Mouse (Mus musculus) CH12.LX (cell line): ENCODE results near the gene Slc5a8. TPM values are rescaled to one million over a fixed set of nuclear protein-coding genes. Genes with fewer than 3 reads are reported as not detected.

ENCODE experiments used
- DNase-seq: peaks from one replicate; pipeline ENCODE4 v3.0.0-alpha.2; 2013; ENCODE audit errors: extremely low read depth
- H3K27ac ChIP-seq: 2 replicates; pipeline ENCODE4 v1.5.1; 2012; ENCODE audit warnings: low read depth, mild to moderate bottlenecking, control low read depth, moderate library complexity; ENCODE audit not compliant: insufficient read depth
- H3K27me3 ChIP-seq: replicated peaks from 2 replicates; pipeline ENCODE3; 2012; ENCODE audit warnings: inconsistent platforms
- H3K36me3 ChIP-seq, 2 experiments: replicated peaks in 1 of 2; 2 replicates each; pipeline versions ENCODE3 to v1.6.1; 2012; ENCODE audit warnings: inconsistent platforms in 1 of 2, low read length in 1 of 2, mild to moderate bottlenecking in 1 of 2, mixed read lengths in 1 of 2, moderate library complexity in 1 of 2; ENCODE audit not compliant: control insufficient read depth in 1 of 2, insufficient read depth in 1 of 2
- H3K4me1 ChIP-seq, 2 experiments: 2 replicates each; pipeline ENCODE4 v1.6.1; 2012; ENCODE audit warnings: inconsistent platforms in 1 of 2, moderate library complexity in 1 of 2; ENCODE audit not compliant: insufficient read depth in 2 of 2, control insufficient read depth in 1 of 2
- H3K4me2 ChIP-seq: 2 replicates; pipeline ENCODE4 v1.6.1; 2012; ENCODE audit warnings: low read depth, mild to moderate bottlenecking, control low read depth; ENCODE audit not compliant: poor library complexity, insufficient read depth, severe bottlenecking
- H3K4me3 ChIP-seq, 3 experiments: fragments of 150-350 bp in 1 of 3; sonication (generic) in 1 of 3; replicated peaks in 1 of 3; 2 replicates each; pipeline versions ENCODE3 to v1.5.1; 2011 to 2012; ENCODE audit warnings: low read depth in 2 of 3, low read length in 2 of 3, mild to moderate bottlenecking in 2 of 3, moderate library complexity in 2 of 3, control low read depth in 1 of 3, improper control_type of control experiment in 1 of 3, inconsistent platforms in 1 of 3, mixed read lengths in 1 of 3; ENCODE audit not compliant: poor library complexity in 1 of 3
- H3K79me2 ChIP-seq: replicated peaks from 2 replicates; pipeline ENCODE4 v1.6.1; 2012; ENCODE audit warnings: mild to moderate bottlenecking, moderate library complexity; ENCODE audit not compliant: control insufficient read depth, poor library complexity, insufficient read depth, severe bottlenecking; ENCODE audit errors: extremely low read depth
- H3K9ac ChIP-seq: 2 replicates; pipeline ENCODE4 v1.6.1; 2012; ENCODE audit warnings: low read depth, mild to moderate bottlenecking, control low read depth, moderate library complexity; ENCODE audit not compliant: insufficient read depth
- H3K9me3 ChIP-seq: replicated peaks from 2 replicates; pipeline ENCODE3; 2012; ENCODE audit warnings: low read length, inconsistent platforms, mixed read lengths
- BHLHE40 ChIP-seq: IDR thresholded peaks from 2 replicates; pipeline ENCODE4 v1.6.1; 2011; ENCODE audit warnings: mild to moderate bottlenecking, low read depth, low read length, improper control_type of control experiment
- CHD1 ChIP-seq: IDR thresholded peaks from 2 replicates; pipeline ENCODE4 v1.6.1; 2012; ENCODE audit warnings: low read depth, low read length, improper control_type of control experiment, inconsistent platforms
- CHD2 ChIP-seq: IDR thresholded peaks from 2 replicates; pipeline ENCODE4 v1.6.1; 2011; ENCODE audit warnings: low read length, improper control_type of control experiment
- E2F4 ChIP-seq: IDR thresholded peaks from 2 replicates; pipeline ENCODE4 v1.6.1; 2011; ENCODE audit warnings: low read depth, low read length, improper control_type of control experiment; ENCODE audit not compliant: insufficient replicate concordance
- EP300 ChIP-seq: IDR thresholded peaks from 2 replicates; pipeline ENCODE4 v1.6.1; 2011; ENCODE audit warnings: low read length, improper control_type of control experiment
- ETS1 ChIP-seq: conservative IDR thresholded peaks from 2 replicates; pipeline ENCODE4 v1.6.1; 2012; ENCODE audit warnings: low read depth, mild to moderate bottlenecking, inconsistent platforms, low read length, improper control_type of control experiment, moderate library complexity
- GABPA ChIP-seq: IDR thresholded peaks from 2 replicates; pipeline ENCODE4 v1.6.1; 2012; ENCODE audit warnings: low read depth, low read length, improper control_type of control experiment, inconsistent platforms; ENCODE audit not compliant: insufficient replicate concordance
- HCFC1 ChIP-seq: IDR thresholded peaks from 2 replicates; pipeline ENCODE4 v1.6.1; 2012; ENCODE audit warnings: low read depth, mild to moderate bottlenecking, inconsistent platforms, low read length, improper control_type of control experiment
- IRF4 ChIP-seq: IDR thresholded peaks from 2 replicates; pipeline ENCODE4 v1.6.1; 2014; ENCODE audit warnings: low read depth, mild to moderate bottlenecking, inconsistent platforms, low read length, improper control_type of control experiment
- JUN ChIP-seq: IDR thresholded peaks from 2 replicates; pipeline ENCODE4 v1.6.1; 2011; ENCODE audit warnings: low read depth, mild to moderate bottlenecking, low read length, improper control_type of control experiment, moderate library complexity; ENCODE audit not compliant: insufficient read depth
- JUND ChIP-seq: conservative IDR thresholded peaks from 2 replicates; pipeline ENCODE4 v1.6.1; 2011; ENCODE audit warnings: low read depth, low read length, improper control_type of control experiment
- KAT2A ChIP-seq: IDR thresholded peaks from 2 replicates; pipeline ENCODE4 v1.6.1; 2012; ENCODE audit warnings: low read length, improper control_type of control experiment, inconsistent platforms; ENCODE audit not compliant: insufficient replicate concordance
- MAX ChIP-seq: IDR thresholded peaks from 2 replicates; pipeline ENCODE4 v1.6.1; 2011; ENCODE audit warnings: low read length, improper control_type of control experiment
- MAZ ChIP-seq: IDR thresholded peaks from 2 replicates; pipeline ENCODE4 v1.6.1; 2012; ENCODE audit warnings: low read depth, mild to moderate bottlenecking, inconsistent platforms, low read length, improper control_type of control experiment, moderate library complexity
- MEF2A ChIP-seq: IDR thresholded peaks from 2 replicates; pipeline ENCODE4 v1.6.1; 2014; ENCODE audit warnings: low read depth, mild to moderate bottlenecking, inconsistent platforms, low read length, improper control_type of control experiment, borderline replicate concordance
- MXI1 ChIP-seq: IDR thresholded peaks from 2 replicates; pipeline ENCODE4 v1.6.1; 2011; ENCODE audit warnings: mild to moderate bottlenecking, low read depth, low read length, improper control_type of control experiment
- MYC ChIP-seq: IDR thresholded peaks from 2 replicates; pipeline ENCODE4 v1.6.1; 2011; ENCODE audit warnings: low read depth, mild to moderate bottlenecking, improper control_type of control experiment, low read length
- NRF1 ChIP-seq: IDR thresholded peaks from 2 replicates; pipeline ENCODE4 v1.6.1; 2014; ENCODE audit warnings: low read depth, mild to moderate bottlenecking, inconsistent platforms, low read length, improper control_type of control experiment, moderate library complexity
- PAX5 ChIP-seq: IDR thresholded peaks from 2 replicates; pipeline ENCODE4 v1.6.1; 2012; ENCODE audit warnings: low read length, inconsistent platforms, mixed read lengths
- POLR2A ChIP-seq: IDR thresholded peaks from 2 replicates; pipeline ENCODE4 v1.6.1; 2011; ENCODE audit warnings: low read depth, mild to moderate bottlenecking, improper control_type of control experiment, low read length
- POLR2AphosphoS2 ChIP-seq: IDR thresholded peaks from 2 replicates; pipeline ENCODE4 v1.6.1; 2011; ENCODE audit warnings: low read depth, low read length, improper control_type of control experiment
- RAD21 ChIP-seq: IDR thresholded peaks from 2 replicates; pipeline ENCODE4 v1.6.1; 2011; ENCODE audit warnings: low read depth, mild to moderate bottlenecking, low read length, improper control_type of control experiment, moderate library complexity
- RCOR1 ChIP-seq: conservative IDR thresholded peaks from 2 replicates; pipeline ENCODE4 v1.6.1; 2012; ENCODE audit warnings: low read depth, mild to moderate bottlenecking, inconsistent platforms, low read length, improper control_type of control experiment
- SIN3A ChIP-seq: IDR thresholded peaks from 2 replicates; pipeline ENCODE4 v1.6.1; 2012; ENCODE audit warnings: low read length, improper control_type of control experiment, inconsistent platforms
- TBP ChIP-seq: conservative IDR thresholded peaks from 2 replicates; pipeline ENCODE4 v1.6.1; 2011; ENCODE audit warnings: low read depth, low read length, improper control_type of control experiment
- TCF12 ChIP-seq: IDR thresholded peaks from 2 replicates; pipeline ENCODE4 v1.6.1; 2014; ENCODE audit warnings: low read depth, mild to moderate bottlenecking, inconsistent platforms, low read length, improper control_type of control experiment
- USF1 ChIP-seq: IDR thresholded peaks from 2 replicates; pipeline ENCODE4 v1.6.1; 2014; ENCODE audit warnings: low read depth, mild to moderate bottlenecking, inconsistent platforms, low read length, improper control_type of control experiment
- USF2 ChIP-seq: conservative IDR thresholded peaks from 2 replicates; pipeline ENCODE4 v1.6.1; 2011; ENCODE audit warnings: low read depth, low read length, improper control_type of control experiment
- ZC3H11A ChIP-seq: IDR thresholded peaks from 2 replicates; pipeline ENCODE4 v1.6.1; 2012; ENCODE audit warnings: low read depth, mild to moderate bottlenecking, inconsistent platforms, low read length, improper control_type of control experiment
- ZKSCAN1 ChIP-seq: IDR thresholded peaks from 2 replicates; pipeline ENCODE4 v1.6.1; 2012; ENCODE audit warnings: low read depth, inconsistent platforms, low read length, improper control_type of control experiment, borderline replicate concordance
- ZMIZ1 ChIP-seq: IDR thresholded peaks from 2 replicates; pipeline ENCODE4 v1.6.1; 2012; ENCODE audit warnings: low read depth, mild to moderate bottlenecking, inconsistent platforms, low read length, improper control_type of control experiment
- ZNF384 ChIP-seq: IDR thresholded peaks from 2 replicates; pipeline ENCODE4 v1.6.1; 2012; ENCODE audit warnings: low read depth, low read length, improper control_type of control experiment, inconsistent platforms
- dilution Hi-C: fragments of 300-500 bp; cut with MboI; formaldehyde crosslinking; loops from 2 replicates; pipeline ENCODE4 v1.14.3; 2020; ENCODE audit warnings: low sequenced_read_pairs; ENCODE audit not compliant: extremely low pct_unique_long_range_greater_than_20kb, extremely low pct_ligation_motif_present
- in situ Hi-C: fragments of 300-500 bp; cut with MboI; formaldehyde crosslinking; loops from 3 replicates; pipeline ENCODE4 v1.14.3; 2019; ENCODE audit warnings: low sequenced_read_pairs, low pct_ligation_motif_present, low pct_unique_long_range_greater_than_20kb, mixed read lengths
- polyA plus RNA-seq: library from polyadenylated mRNA; unstranded; fragments of >175 nt; gene quantifications from 2 replicates; pipeline ENCODE4 v1.2.1, GENCODE M21; 2012; ENCODE audit warnings: low read depth; ENCODE audit not compliant: insufficient read length
- total RNA-seq, 2 experiments: library from RNA; depleted of rRNA; stranded (reverse); fragments of 300-350 nt in 1 of 2; fragments of >200 nt in 1 of 2; gene quantifications; 2 replicates each; pipeline ENCODE4 v1.2.3; 2012 to 2014

The Slc5a8 gene
- total and polyA plus RNA-seq, 3 experiments, result 0.23 to 1.5 (median 0.31) TPM

GRCm38 (mm10) chr10:88891410-88891809, 5.6 kb downstream of the Slc5a8 start:
- dilution Hi-C loops, result no loop called here
- in situ Hi-C loops, result no loop called here
- no peaks in the 10 kb centered on the region for H3K36me3 ChIP-seq
- no peak overlapping the region for H3K9ac ChIP-seq
- TF ChIP-seq BHLHE40, result peak; percentile 49; the same call in 1 of the 2 replicates
- no peak for TF ChIP-seq POLR2AphosphoS2
- TF ChIP-seq USF2, result peak; percentile 84
- no peak for TF ChIP-seq POLR2A
- peak; percentile 85 for TF ChIP-seq USF1
- no peaks in the 10 kb centered on the region for H3K79me2 ChIP-seq
- H3K27ac ChIP-seq, result no peak overlapping the region
- no peaks in the 10 kb centered on the region for H3K27me3 ChIP-seq
- H3K4me3 ChIP-seq, result peak overlapping the region in 1 of 3 experiments; percentile 40
- DNase-seq, result no peak
- peaks cover 0 to 3% of the 10 kb centered on the region in 2 experiments; a peak in 2 of 4 replicates for H3K4me1 ChIP-seq
- H3K4me2 ChIP-seq, result peak overlapping the region; percentile 61; the same call in 1 of the 2 replicates
- no peaks in the 10 kb centered on the region for H3K9me3 ChIP-seq

DNA sequence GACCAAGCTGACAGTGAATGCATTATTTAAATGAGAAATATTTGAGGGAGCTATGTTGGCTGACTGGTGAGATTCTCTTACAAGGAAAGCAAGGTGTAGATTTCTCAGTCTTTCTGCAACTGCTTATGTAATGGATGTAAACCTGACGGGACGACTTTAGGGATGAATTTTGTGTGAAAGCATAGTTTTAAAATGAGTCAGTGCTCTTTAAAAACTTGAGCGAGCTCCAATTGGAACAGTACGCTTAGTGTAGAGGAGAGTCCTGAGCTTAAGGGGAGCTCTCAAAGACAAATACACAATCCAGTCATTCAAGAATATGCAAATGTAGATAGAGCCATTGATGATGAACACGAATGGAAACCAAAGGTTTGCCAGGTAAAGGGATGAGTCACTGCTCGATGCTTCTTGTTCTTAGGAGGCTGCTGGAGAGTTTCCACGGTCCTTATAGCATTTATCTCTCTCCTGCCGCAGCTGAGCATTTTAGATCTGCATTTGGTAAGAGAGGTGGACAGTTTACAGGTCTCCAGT, 6.8 kb downstream of the Slc5a8 start:
- peak overlapping the region; percentile 59 for H3K4me2 ChIP-seq
- H3K27ac ChIP-seq, result no peak overlapping the region
- DNase-seq, result peak; percentile 28
- dilution Hi-C loops, result no loop called here
- in situ Hi-C loops, result no loop called here
- H3K4me1 ChIP-seq, result peaks cover 0 to 3% of the 10 kb centered on the region in 2 experiments; a peak in 2 of 4 replicates
- H3K9ac ChIP-seq, result no peak overlapping the region
- no peaks in the 10 kb centered on the region for H3K36me3 ChIP-seq
- H3K27me3 ChIP-seq, result no peaks in the 10 kb centered on the region
- peak overlapping the region in 1 of 3 experiments; percentile 18 for H3K4me3 ChIP-seq
- H3K9me3 ChIP-seq, result no peaks in the 10 kb centered on the region
- no peaks in the 10 kb centered on the region for H3K79me2 ChIP-seq
- no peak for TF ChIP-seq USF1
- TF ChIP-seq CHD1, result no peak
- TF ChIP-seq E2F4, result no peak
- TF ChIP-seq MAZ, result no peak
- no peak for TF ChIP-seq MXI1
- no peak for TF ChIP-seq RAD21
- no peak for TF ChIP-seq ZC3H11A
- no peak for TF ChIP-seq ZMIZ1
- peak; percentile 35 for TF ChIP-seq ETS1
- TF ChIP-seq KAT2A, result no peak
- peak; percentile 68; the same call in 1 of the 2 replicates for TF ChIP-seq JUND
- peak; percentile 39; the same call in 1 of the 2 replicates for TF ChIP-seq RCOR1
- no peak for TF ChIP-seq MYC
- TF ChIP-seq CHD2, result no peak
- TF ChIP-seq POLR2AphosphoS2, result no peak
- TF ChIP-seq BHLHE40, result peak; percentile 29; the same call in 1 of the 2 replicates
- 0 out of 2 replicates have a peak, but pooled peaks have one; percentile 24 for TF ChIP-seq MEF2A
- no peak for TF ChIP-seq TBP
- TF ChIP-seq TCF12, result no peak
- TF ChIP-seq EP300, result peak; percentile 61
- TF ChIP-seq MAX, result no peak
- no peak for TF ChIP-seq NRF1
- TF ChIP-seq IRF4, result peak; percentile 70
- no peak for TF ChIP-seq USF2
- TF ChIP-seq ZKSCAN1, result no peak
- peak; percentile 51; the same call in 1 of the 2 replicates for TF ChIP-seq JUN
- TF ChIP-seq PAX5, result no peak
- TF ChIP-seq HCFC1, result no peak
- TF ChIP-seq SIN3A, result no peak
- TF ChIP-seq ZNF384, result no peak
- no peak for TF ChIP-seq GABPA
